Mouse (Mus musculus) left cerebral cortex, postnatal 25 days (tissue): Measurements from ENCODE around the gene Tfip11. TPM values are rescaled to one million over a fixed set of nuclear protein-coding genes. Genes with fewer than 3 reads are reported as not detected.

Experiments
- DNase-seq, 2 experiments: peaks; one replicate each; pipeline ENCODE4 v3.0.0; 2022; ENCODE audit warnings: low spot score in 2 of 2, mixed read lengths in 1 of 2
- intact Hi-C: fragments of 180-260 bp; cut with DNase I; formaldehyde crosslinking; loops from one replicate; pipeline ENCODE4 v1.15.1; 2025
- total RNA-seq, 2 experiments: library from RNA; stranded (reverse); gene quantifications; 2 replicates each; pipeline ENCODE4 v1.2.3; 2021

Gene Tfip11
- total RNA-seq, 2 experiments from 2014 or later = 39.9 to 40.0 TPM

GRCm38 (mm10) chr5:112289236-112289635, 36.9 kb upstream of the Tfip11 start:
- no peak for DNase-seq

DNA sequence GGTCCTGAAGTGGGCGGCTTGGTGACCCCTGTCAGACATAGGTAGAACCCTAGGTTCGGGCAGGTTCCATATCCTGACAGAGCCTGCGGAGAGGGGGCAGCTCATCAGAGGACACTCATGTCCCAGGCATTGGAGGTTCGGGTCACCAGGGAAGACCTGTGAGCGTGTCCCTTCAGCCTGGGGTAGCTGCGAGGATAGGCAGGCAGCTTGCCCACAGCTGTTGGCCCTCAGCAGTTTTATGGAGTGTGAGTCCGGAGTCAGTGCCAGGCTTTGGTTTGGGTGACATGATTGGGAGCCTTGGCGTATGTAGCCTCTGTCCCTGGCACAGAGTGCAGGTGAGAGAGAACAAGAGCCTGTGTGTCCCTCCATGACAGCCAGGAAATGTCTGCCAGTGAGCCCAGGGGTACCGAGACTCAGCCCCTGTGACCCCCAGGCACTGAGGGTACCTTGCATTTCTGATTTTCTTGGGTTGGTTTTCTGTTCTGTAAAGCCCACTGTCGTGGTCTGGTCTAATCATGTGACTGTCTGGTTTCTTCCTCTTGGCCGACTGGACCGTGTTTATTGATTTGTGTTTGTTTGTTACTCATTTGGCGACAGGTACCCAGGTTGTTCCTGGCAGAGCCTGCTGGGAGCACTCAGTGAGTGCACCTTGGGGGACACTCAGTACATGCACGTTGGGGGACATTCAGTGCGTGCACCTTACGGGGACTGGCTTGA, 36.2 kb upstream of the Tfip11 start:
- DNase-seq = no peak
- intact Hi-C loops = no loop called here

More at GRCm38 (mm10) chr5:112289236-112289635, 36.9 kb upstream of the Tfip11 start:
- intact Hi-C loops = no loop called here

- intact Hi-C loops = no loop called here
Measured at GRCm38 (mm10) chr5:112290536-112290880, 35.6 kb upstream of the Tfip11 start.

GRCm38 (mm10) chr5:112291866-112292265, 34.3 kb upstream of the Tfip11 start:
- intact Hi-C loops = no loop called here
- DNase-seq = no peak

More at GRCm38 (mm10) chr5:112290536-112290880, 35.6 kb upstream of the Tfip11 start:
- no peak for DNase-seq

GRCm38 (mm10) chr5:112292343-112292980, 33.7 kb upstream of the Tfip11 start:
- DNase-seq = no peak
- intact Hi-C loops = no loop called here

DNA sequence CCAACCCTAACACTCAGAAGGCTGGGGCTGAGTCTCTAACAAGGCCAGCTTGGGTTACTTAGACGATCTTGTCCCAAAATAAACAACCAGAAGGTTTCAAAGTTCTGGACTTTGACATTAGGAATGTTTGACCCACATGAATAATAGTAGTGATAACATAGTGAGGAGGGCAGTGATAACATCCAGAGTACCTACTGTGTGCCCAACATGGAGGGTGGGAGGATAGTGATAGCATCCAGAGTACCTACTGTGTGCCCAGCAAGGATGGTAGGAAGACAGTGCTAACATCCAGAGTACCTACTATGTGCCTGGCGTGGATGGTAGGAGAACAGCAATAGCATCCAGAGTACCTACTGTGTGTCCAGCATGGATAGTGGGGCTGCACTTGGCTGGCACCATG, 32.4 kb upstream of the Tfip11 start:
- no peak for DNase-seq
- intact Hi-C loops = no loop called here

GRCm38 (mm10) chr5:112294696-112295095, 31.5 kb upstream of the Tfip11 start:
- DNase-seq = no peak
- intact Hi-C loops = no loop called here

GRCm38 (mm10) chr5:112295162-112295561, 31.0 kb upstream of the Tfip11 start:
- intact Hi-C loops = no loop called here
- no peak for DNase-seq

GRCm38 (mm10) chr5:112295564-112295963, 30.6 kb upstream of the Tfip11 start:
- no peak for DNase-seq
- intact Hi-C loops = no loop called here

DNA sequence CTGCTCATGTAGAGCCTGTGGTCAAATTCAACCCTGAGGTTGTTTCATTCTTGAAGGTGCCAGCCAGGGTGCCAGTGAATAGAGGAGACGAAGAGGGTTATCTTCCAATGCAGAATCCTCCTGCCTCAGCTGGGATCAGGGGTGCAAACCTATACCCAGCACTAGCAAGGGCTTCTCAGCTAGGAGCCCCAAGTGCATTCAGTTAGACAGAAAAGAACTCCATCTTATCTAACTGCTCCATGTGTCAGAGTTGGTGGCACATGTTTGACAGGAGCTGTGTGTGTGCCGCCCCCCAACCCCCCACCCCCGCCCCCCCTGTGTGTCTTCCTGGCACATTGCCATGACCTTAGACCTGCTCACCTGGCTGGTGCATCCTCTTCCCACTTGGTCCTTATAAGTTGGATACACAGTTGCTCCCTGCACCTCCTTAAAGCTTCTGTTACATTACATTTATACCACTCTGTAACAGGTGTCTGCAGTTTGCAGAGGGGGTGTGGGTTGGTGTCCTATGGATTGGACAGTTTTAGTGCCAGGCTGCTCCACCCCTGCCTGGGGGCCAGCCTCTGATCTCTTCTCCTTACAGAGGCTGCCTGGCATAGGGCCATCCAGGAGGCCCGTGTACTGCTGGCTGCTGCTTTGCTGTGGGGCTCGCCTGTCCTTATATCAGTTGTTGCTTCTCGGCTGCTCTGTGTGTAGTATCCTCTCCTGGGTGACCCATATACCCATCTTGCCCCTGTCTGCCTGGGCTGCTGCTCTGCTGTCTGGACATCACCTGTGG, 29.6 kb upstream of the Tfip11 start:
- DNase-seq = no peak
- intact Hi-C loops = no loop called here

DNA sequence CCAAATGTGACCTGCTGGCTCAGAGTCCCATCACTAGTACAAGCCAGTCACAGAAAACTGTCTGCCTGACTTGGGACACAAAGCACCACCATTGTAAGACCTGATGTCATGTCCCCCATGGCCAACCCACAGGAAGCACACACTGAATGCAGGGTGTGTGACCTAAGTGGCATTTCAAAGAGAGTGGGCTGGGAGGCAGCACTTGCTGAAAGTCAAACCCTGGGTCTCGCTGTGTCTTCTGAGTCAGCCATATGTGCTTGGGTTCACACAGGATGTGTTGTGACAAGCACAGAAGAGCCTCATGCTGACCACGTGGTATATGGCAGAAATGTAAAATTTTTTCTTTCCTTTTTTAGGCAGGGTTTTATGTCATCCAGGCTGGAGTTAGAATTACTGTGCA, 28.9 kb upstream of the Tfip11 start:
- peak in 1 of 2 experiments; percentile 39 for DNase-seq
- intact Hi-C loops = no loop called here

GRCm38 (mm10) chr5:112298226-112298988, 27.8 kb upstream of the Tfip11 start:
- DNase-seq = no peak
- intact Hi-C loops = no loop called here

DNA sequence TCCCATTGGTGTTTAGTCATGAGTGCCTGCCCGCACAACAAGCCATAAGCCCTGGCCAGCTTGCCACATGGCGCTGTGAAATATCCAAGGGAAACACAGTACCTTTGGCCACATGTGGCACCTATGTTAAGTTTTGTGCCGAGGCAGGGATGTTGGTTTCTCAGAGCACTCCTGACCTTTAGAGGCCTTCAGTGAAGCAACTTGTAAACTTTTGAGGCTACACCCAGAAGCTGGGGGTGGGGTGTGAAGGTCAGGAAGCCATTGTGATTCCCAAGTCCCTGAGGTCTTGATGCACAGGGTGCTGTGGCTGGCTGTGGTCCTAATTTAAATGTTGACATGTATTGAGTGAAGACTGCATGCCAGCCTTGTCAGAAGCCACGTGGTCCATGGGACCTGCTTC, 26.8 kb upstream of the Tfip11 start:
- no peak for DNase-seq
- intact Hi-C loops = no loop called here

DNA sequence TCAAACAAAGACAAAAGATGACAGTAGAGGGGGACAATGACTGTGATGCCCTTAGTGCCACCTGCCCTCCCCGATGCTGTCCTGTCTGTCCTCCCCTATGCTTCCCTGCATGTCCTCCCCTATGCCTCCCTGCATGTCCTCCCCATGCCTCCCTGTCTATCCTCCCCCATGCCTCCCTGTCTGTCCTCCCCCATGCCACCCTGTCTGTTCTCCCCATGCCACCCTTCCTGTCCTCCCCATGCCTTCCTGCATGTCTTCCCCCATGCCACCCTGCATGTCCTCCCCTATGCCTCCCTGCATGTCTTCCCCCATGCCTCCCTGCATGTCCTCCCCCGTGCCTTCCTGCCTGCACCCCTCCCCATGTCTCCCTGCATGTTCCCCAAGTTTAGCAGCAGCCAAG, 26.0 kb upstream of the Tfip11 start:
- intact Hi-C loops = no loop called here
- no peak for DNase-seq

DNA sequence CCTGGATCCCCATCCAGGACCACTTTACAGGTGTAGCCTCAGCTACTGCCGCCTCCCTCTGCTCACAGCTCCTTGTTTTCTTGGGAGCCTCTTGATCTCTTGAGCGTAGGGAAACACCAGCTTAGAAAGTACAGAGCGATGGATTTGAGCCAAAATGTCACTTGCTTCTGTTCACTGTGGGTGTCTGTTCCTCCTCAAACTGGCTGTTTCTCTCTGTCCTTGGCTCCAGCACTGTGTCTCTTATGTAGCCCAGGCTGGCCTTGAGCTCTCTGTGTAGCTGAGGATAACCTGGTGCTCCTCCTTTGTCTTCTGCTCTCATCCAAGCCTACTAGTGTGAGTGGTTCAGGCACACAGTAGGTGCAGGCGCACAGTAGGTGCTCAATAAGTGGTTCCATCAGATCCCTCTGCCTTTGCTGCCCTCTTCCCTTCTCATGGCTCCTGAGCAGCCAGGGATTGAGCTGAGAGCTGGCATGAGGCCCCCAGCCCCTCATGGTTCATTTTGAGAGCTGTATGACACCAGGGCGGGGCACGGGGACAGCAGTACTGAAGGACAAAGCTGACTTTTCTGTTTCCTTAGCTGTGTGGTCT, 25.3 kb upstream of the Tfip11 start:
- DNase-seq = no peak
- intact Hi-C loops = no loop called here

DNA sequence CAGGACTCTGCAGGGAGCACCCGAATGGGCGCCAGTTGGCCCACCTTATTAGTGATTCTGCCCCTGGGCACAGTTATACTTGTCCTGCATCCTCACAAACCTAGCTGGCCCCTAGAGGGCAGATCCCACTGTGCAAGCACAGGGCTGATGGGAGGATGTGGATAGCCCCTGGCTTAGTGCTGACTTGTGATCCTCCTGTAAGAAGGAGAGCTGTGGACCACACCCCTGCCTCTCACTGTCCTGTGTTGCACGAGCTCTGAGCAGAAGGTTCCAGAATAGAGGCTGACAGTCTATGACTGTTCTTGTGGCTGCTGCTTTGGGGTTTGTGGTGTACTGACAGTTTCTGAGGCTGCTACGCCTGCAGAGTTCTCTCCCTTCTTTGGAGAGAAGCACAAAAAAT, 24.5 kb upstream of the Tfip11 start:
- no peak for DNase-seq
- intact Hi-C loops = no loop called here

DNA sequence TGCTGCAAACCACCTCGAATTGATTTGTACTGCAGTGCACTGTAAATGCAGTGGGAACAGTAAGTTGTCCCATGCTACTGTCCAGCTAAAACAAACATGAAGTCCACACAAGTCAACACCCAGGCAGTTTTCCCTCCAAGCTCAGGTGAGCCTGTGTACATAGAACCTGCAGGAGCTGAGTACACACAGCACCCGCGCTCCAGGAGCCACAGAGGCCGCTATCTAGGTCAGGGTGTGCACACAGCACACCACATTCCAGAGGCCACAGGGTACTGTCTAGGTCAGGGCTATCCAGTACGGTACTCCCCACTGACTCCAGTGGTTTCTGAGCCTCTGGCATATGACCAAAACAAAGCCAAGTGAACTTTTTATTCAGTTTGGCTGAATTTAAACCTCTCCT, 23.8 kb upstream of the Tfip11 start:
- intact Hi-C loops = no loop called here
- no peak for DNase-seq

GRCm38 (mm10) chr5:112305842-112306241, 20.3 kb upstream of the Tfip11 start:
- intact Hi-C loops = no loop called here
- no peak for DNase-seq

GRCm38 (mm10) chr5:112313222-112313885, 12.8 kb upstream of the Tfip11 start:
- DNase-seq = peak in 1 of 2 experiments; percentile 37
- intact Hi-C loops = no loop called here
